Mouse (Mus musculus): ENCODE measurements at regions not wholly inside any gene's neighbourhood (a gene's known extent, or its start where the extent isn't known, plus 50 kb on each side); places are given as distances from the start of the nearest gene placed in this dataset.

DNA sequence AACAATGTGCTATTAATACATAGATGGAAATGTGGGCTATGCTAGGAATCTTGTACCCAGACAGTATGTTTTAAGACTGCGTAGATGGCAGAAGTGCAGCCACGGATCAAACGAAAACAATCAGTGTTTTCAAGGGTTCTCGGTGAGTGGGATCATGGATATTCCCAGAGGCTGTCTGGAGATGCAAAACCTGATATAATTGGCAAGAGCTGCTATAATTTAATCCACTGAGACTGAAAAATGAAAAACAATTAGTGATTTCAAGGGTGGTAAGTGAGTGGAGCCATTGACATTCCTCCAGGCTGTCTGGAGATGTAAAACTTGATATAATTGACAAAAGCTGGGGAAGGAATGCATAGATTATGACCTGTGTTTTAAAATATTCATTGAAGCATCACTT is 545.5 kb upstream of the Api5 start:
- Histone ChIP-seq H3K4me2 (replicated peaks) (no peak overlapping the region), H3K4me3 (no peak overlapping the region), H3K9ac (replicated peaks) (no peak overlapping the region), H3K36me3 (no peaks in the 10 kb centered on the region), H3K9me3 (no peaks in the 10 kb centered on the region), H3K4me1 (no peaks in the 10 kb centered on the region), H3K27ac (replicated peaks) (no peak overlapping the region), H3K27me3 (no peaks in the 10 kb centered on the region)
- 68% methylated on average over 4 of the region's 4 CpGs for WGBS
- ATAC-seq (ENCODE audit: low FRiP score, low read depth), result 0 out of 2 replicates have a peak, but pooled peaks have one; percentile 30

DNA sequence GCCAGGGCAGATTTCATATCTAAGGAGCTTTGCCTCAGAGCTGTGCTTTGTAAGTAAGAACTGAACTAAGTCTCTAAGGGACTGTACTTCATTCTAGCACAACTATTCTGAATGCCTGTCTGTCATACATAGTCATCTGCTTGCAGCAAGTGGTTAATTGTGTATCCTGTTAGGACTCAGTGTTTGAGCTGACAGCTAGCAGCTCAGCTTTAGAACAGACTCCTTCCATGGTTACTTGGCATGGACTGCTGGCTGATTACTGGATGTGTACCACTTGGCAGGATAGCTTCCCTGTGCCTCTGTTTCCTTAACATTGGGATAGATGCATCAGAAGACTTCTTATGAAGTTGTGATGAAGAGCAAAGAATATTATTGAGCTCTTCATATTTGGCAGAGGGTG is 525.6 kb upstream of the Api5 start:
- Histone ChIP-seq H3K9ac (replicated peaks) (no peak overlapping the region), H3K27me3 (no peaks in the 10 kb centered on the region), H3K36me3 (no peaks in the 10 kb centered on the region), H3K4me1 (no peaks in the 10 kb centered on the region), H3K4me2 (replicated peaks) (no peak overlapping the region), H3K9me3 (no peaks in the 10 kb centered on the region), H3K27ac (replicated peaks) (no peak overlapping the region), H3K4me3 (no peak overlapping the region)
- ATAC-seq (ENCODE audit: low FRiP score, low read depth), result no peak

DNA sequence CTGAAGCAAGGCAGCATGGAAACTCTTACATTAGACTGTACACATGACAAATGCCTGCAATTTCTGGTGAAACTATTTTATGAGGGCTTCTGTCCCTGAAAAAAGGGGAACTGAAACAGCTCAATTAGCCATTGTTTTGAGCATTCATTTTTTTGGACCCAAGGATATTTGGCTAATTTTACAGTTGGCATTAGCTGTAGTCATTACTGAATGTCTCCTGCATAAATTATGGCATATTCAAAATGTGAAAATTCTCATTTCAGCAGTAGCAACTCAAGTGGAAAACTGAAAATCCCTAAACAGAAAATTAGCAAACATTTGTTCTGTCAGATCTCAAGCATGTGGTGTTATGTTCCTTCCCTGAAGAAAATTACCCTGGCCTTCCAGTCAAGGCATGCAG is 507.7 kb upstream of the Api5 start:
- no peaks in the 10 kb centered on the region for H3K27me3 ChIP-seq
- H3K36me3 ChIP-seq, result no peaks in the 10 kb centered on the region
- H3K9ac ChIP-seq (replicated peaks), result no peak overlapping the region
- no peak overlapping the region for H3K27ac ChIP-seq (replicated peaks)
- H3K4me2 ChIP-seq (replicated peaks), result no peak overlapping the region
- no peak for ATAC-seq (ENCODE audit: low FRiP score, low read depth)
- H3K9me3 ChIP-seq, result no peaks in the 10 kb centered on the region
- H3K4me1 ChIP-seq, result no peaks in the 10 kb centered on the region
- H3K4me3 ChIP-seq, result no peak overlapping the region

DNA sequence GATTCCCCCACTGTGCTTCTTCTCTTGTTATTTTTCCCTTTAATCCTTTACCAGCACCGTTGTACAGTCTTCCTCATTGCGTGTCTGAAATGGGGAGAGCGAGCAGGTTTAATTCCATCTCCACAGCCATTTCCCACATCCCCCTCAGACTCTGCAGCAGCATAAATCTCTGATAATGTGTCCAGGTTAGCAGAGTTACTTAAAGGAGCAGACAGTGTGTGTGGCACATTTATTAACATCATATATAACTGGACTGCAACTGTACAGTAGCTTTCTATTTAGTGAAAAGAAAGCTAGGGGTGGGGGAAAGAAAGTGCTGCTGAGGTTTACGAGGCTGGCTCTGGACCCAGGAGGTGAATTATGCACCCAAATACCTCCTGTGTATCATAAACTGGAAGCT is 494.2 kb upstream of the Api5 start:
- no peak overlapping the region for H3K4me2 ChIP-seq (replicated peaks)

DNA sequence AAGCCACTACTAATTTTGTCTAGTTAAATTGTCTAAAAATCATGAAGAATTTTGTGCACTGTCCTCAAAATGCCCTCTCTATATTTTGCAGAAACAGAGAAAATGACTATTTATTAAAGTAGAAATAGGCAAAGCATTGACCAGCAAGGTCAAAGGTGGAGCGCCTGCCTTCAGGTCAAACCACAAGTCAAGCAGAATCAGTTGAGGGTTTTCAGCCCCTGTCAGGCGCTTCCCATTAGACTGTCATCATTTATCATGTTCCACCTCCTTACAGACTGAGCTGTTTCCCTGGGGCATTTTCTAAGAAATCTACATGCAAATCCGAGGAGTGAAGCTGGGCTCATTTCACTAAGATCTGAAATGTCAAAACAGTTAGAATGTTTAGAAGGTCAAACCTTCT is 481.4 kb upstream of the Api5 start:
- Histone ChIP-seq H3K4me1 (no peaks in the 10 kb centered on the region), H3K4me3 (no peak overlapping the region), H3K9me3 (no peaks in the 10 kb centered on the region), H3K9ac (replicated peaks) (no peak overlapping the region), H3K36me3 (no peaks in the 10 kb centered on the region), H3K27me3 (no peaks in the 10 kb centered on the region), H3K4me2 (replicated peaks) (no peak overlapping the region), H3K27ac (replicated peaks) (no peak overlapping the region)
- WGBS, result 83% methylated on average over 3 of the region's 3 CpGs
- no peak for ATAC-seq (ENCODE audit: low FRiP score, low read depth)

More for the DNA sequence above, 494.2 kb upstream of the Api5 start:
- no peak overlapping the region for H3K9ac ChIP-seq (replicated peaks)
- no peaks in the 10 kb centered on the region for H3K4me1 ChIP-seq
- H3K27me3 ChIP-seq, result no peaks in the 10 kb centered on the region
- 88% methylated on average over 4 of the region's 4 CpGs for WGBS
- no peak for ATAC-seq (ENCODE audit: low FRiP score, low read depth)
- H3K9me3 ChIP-seq, result no peaks in the 10 kb centered on the region
- no peak overlapping the region for H3K27ac ChIP-seq (replicated peaks)
- H3K36me3 ChIP-seq, result no peaks in the 10 kb centered on the region
- H3K4me3 ChIP-seq, result no peak overlapping the region

DNA sequence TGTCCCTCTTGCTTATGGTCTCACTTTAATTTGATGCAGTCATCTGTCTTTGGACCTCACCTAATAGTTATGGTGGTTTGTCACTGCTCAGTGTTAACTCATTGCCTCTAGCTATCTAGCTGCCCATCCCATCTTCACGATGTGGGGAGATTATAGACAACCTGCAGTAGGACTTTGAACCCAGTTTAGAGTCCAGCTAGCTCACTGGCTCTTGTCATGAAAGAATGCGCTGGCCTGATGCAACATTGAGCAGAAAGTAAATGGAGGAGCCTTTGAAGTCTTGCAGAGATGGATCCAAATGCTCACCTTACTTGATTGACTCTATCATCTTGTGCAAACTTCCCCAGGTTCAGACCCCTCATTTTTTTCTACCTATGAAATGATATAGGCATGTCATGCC is 480.1 kb upstream of the Api5 start:
- Histone ChIP-seq H3K4me2 (replicated peaks) (no peak overlapping the region), H3K9ac (replicated peaks) (no peak overlapping the region), H3K27ac (replicated peaks) (no peak overlapping the region), H3K36me3 (no peaks in the 10 kb centered on the region), H3K27me3 (no peaks in the 10 kb centered on the region), H3K9me3 (no peaks in the 10 kb centered on the region), H3K4me1 (no peaks in the 10 kb centered on the region), H3K4me3 (no peak overlapping the region)
- 87% methylated on average over 2 of the region's 2 CpGs for WGBS
- ATAC-seq (ENCODE audit: low FRiP score, low read depth), result no peak

DNA sequence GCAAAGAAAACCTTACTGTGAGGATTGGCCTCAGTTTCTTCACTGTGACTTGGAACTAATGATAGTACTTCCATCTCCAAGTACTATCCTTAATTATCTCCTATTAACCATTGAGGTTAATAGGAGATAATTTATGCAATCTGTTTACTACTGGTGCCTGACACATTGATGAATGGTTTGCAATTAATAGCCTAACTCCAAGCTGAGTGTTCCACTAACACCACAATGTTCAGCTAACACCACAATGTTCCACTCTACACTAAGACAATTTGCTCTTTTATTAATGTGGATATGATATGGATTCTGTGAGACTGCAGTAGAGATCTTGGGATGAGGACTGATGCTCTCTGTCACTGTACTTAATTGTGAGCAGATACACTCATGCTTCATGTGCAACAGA is 463.6 kb upstream of the Api5 start:
- H3K9me3 ChIP-seq, result no peaks in the 10 kb centered on the region
- H3K27me3 ChIP-seq, result no peaks in the 10 kb centered on the region
- no peaks in the 10 kb centered on the region for H3K4me1 ChIP-seq
- no peak for ATAC-seq (ENCODE audit: low FRiP score, low read depth)
- H3K36me3 ChIP-seq, result no peaks in the 10 kb centered on the region
- no peak overlapping the region for H3K4me3 ChIP-seq
- H3K4me2 ChIP-seq (replicated peaks), result no peak overlapping the region
- H3K27ac ChIP-seq (replicated peaks), result no peak overlapping the region
- no peak overlapping the region for H3K9ac ChIP-seq (replicated peaks)
